Mouse (Mus musculus) embryonic facial prominence, embryonic 11.5 days (tissue): ENCODE results near the gene Shcbp1. TPM values are rescaled to one million over a fixed set of nuclear protein-coding genes. Genes with fewer than 3 reads are reported as not detected.

Source experiments
- ATAC-seq: fragments of 200-750 bp; cut with Nextera tagmentation; replicated peaks from 2 replicates; pipeline ENCODE4 v1.8.0; 2017; ENCODE audit warnings: low read depth; ENCODE audit not compliant: insufficient number of reproducible peaks, low FRiP score, low TSS enrichment
- DNase-seq: peaks from one replicate; pipeline ENCODE4 v3.0.0-alpha.2; 2015; ENCODE audit warnings: low spot score
- H3K27ac ChIP-seq: fragments of 300-500 bp; sonication (generic); replicated peaks from 2 replicates; pipeline ENCODE4 v1.5.1; 2014; ENCODE audit warnings: mild to moderate bottlenecking, low read depth, low read length, control low read depth
- H3K27me3 ChIP-seq: fragments of 300-500 bp; sonication (generic); 2 replicates; pipeline ENCODE4 v1.6.1; 2014; ENCODE audit warnings: mild to moderate bottlenecking, low read length, moderate library complexity, mixed read lengths; ENCODE audit not compliant: control insufficient read depth, insufficient read depth
- H3K36me3 ChIP-seq: fragments of 300-500 bp; sonication (generic); replicated peaks from 2 replicates; pipeline ENCODE4 v1.6.1; 2014; ENCODE audit warnings: low read depth, mild to moderate bottlenecking, low read length, moderate library complexity, mixed read lengths; ENCODE audit not compliant: control insufficient read depth, insufficient read depth
- H3K4me1 ChIP-seq: fragments of 300-500 bp; sonication (generic); 2 replicates; pipeline ENCODE4 v1.6.1; 2014; ENCODE audit warnings: low read length, mixed read lengths; ENCODE audit not compliant: control insufficient read depth, insufficient read depth
- H3K4me2 ChIP-seq: fragments of 300-500 bp; sonication (generic); 2 replicates; pipeline ENCODE4 v1.6.1; 2014; ENCODE audit warnings: low read depth, mild to moderate bottlenecking, control low read depth, low read length, moderate library complexity
- H3K4me3 ChIP-seq: fragments of 300-500 bp; sonication (generic); 2 replicates; pipeline ENCODE4 v1.5.1; 2014; ENCODE audit warnings: low read depth, low read length, control low read depth
- H3K9ac ChIP-seq: fragments of 300-500 bp; sonication (generic); replicated peaks from 2 replicates; pipeline ENCODE4 v1.6.1; 2014; ENCODE audit warnings: mild to moderate bottlenecking, control low read depth, low read length
- H3K9me3 ChIP-seq: fragments of 300-500 bp; sonication (generic); replicated peaks from 2 replicates; pipeline ENCODE4 v1.6.1; 2016; ENCODE audit warnings: mild to moderate bottlenecking, low read length, inconsistent platforms, mixed read lengths; ENCODE audit not compliant: control insufficient read depth
- WGBS: fragments of 180-500 bp; shearing (Covaris S2); extraction: QIAGEN DNeasy Blood & Tissue Kit; methylation state at CpG from one replicate; pipeline ENCODE4 v1.1.7; 2014; 5-methylcytosine and 5-hydroxymethylcytosine counted together
- polyA plus RNA-seq: library from polyadenylated mRNA; unstranded; fragments of >200 nt; fragmentation: Nextera tagmentation; extraction: Ambion mirVana; gene quantifications from 2 replicates; pipeline ENCODE4 v1.2.1, GENCODE M21; 2014

The Shcbp1 gene
- 103 and 119 TPM in 2 replicates for polyA plus RNA-seq

DNA sequence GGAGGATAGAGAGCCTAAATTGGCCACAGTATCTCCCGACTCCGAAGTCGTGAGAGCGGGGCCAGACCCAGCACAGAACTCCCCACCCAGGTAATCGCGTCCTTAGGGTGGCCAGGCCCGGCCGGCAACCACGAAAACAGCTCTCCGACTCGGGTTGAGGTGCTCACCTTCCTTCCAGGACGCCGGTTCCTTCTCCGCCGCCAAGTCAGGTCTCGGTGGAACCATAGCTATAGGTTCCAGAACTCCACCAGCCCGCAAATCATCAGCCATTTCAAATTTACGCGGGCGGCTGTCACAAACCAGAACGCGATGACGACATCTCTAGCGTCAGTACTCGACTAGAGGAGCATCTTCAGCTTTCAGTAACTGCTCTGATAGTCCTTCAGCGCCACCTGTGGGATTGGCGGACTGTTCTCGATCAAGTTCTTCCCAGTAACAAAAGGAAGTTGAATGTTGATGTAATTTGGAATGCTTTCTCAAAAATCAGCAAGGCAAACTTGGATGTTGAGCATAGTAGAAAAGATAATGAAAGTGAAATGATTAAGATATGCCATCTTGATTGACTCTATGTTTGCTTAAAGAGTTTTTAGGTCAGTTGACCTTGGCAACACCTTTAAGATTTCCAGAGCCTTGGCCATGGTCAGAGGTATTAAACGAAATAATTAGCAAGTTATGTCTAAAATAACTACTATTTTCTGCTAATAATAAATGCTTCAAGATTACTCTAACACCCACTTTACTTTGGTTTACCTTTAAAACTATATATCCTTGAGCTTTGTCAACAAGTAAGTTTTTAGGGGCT is at the start of gene Shcbp1:
Shcbp1 (minus strand) TSS at position 314 of the 802 bp plus-strand sequence.
- Histone ChIP-seq H3K36me3 (no peaks in the 10 kb centered on the region), H3K4me1 (no peaks in the 10 kb centered on the region), H3K27ac (no peak within 1 kb of the TSS), H3K4me3 (peak within 1 kb of the TSS; percentile 56), H3K4me2 (peak within 1 kb of the TSS; percentile 41), H3K9me3 (no peaks in the 10 kb centered on the region), H3K9ac (peak within 1 kb of the TSS; percentile 53), H3K27me3 (no peaks in the 10 kb centered on the region)
- DNase-seq (peak; percentile 95), ATAC-seq (peak; percentile 90)
- 6% methylated on average over 29 of the region's 29 CpGs for WGBS

GRCm38 (mm10) chr8:4808831-4809230 is 29.5 kb upstream of the Shcbp1 start:
- Histone ChIP-seq H3K4me2 (no peak overlapping the region), H3K27me3 (no peaks in the 10 kb centered on the region), H3K4me1 (no peaks in the 10 kb centered on the region), H3K4me3 (no peak overlapping the region), H3K36me3 (no peaks in the 10 kb centered on the region), H3K9me3 (no peaks in the 10 kb centered on the region), H3K27ac (no peak overlapping the region), H3K9ac (no peak overlapping the region)
- WGBS, result 86% methylated on average over 4 of the region's 4 CpGs
- no peak for DNase-seq
- no peak for ATAC-seq

DNA sequence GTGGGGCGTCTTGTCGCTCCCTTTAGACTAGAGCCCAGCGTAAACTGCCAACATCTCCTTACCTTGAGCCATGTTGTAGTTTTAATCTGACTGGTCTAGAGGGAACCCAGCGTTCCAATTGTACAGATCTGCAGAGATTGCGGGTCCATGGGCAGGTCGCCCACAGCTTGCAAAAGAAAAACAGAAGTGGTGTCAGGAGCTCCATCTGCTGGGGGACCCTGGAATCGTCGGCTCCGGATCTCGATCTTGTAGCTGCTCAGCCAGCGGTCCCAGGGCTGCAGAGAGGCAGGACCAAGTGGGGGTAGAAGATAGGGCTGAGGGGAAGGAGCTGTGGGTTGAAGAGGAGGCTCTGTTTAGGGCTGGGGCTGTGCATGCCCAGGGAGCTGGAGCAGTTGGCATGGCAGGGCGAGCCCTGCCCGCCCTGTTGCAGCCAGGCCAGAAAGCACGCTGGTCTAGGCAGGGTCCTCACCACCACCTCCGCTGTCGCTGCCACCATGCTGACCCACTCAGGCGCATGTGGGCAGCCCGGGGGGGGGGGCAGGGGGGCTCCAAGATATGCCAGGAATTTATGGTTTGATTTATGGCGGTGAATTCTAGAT is 21.3 kb upstream of the Shcbp1 start:
- H3K27ac ChIP-seq, result no peak overlapping the region
- no peak overlapping the region for H3K4me3 ChIP-seq
- H3K9me3 ChIP-seq, result no peaks in the 10 kb centered on the region
- H3K4me1 ChIP-seq, result no peaks in the 10 kb centered on the region
- H3K36me3 ChIP-seq, result no peaks in the 10 kb centered on the region
- no peak overlapping the region for H3K9ac ChIP-seq
- no peaks in the 10 kb centered on the region for H3K27me3 ChIP-seq
- DNase-seq, result peak; percentile 68
- ATAC-seq, result no peak
- H3K4me2 ChIP-seq, result no peak overlapping the region
- 60% methylated on average over 19 of the region's 19 CpGs for whole genome bisulfite sequencing

GRCm38 (mm10) chr8:4778266-4778665 is 1.1 kb downstream of the Shcbp1 start:
- ATAC-seq (0 out of 2 replicates have a peak, but pooled peaks have one; percentile 44), DNase-seq (no peak)
- Histone ChIP-seq H3K27me3 (no peaks in the 10 kb centered on the region), H3K36me3 (no peaks in the 10 kb centered on the region), H3K9me3 (no peaks in the 10 kb centered on the region), H3K9ac (no peak overlapping the region), H3K27ac (no peak overlapping the region), H3K4me1 (no peaks in the 10 kb centered on the region), H3K4me3 (peak overlapping the region; percentile 56), H3K4me2 (peak overlapping the region; percentile 41)
- WGBS, result 78% methylated on average over 6 of the region's 6 CpGs

DNA sequence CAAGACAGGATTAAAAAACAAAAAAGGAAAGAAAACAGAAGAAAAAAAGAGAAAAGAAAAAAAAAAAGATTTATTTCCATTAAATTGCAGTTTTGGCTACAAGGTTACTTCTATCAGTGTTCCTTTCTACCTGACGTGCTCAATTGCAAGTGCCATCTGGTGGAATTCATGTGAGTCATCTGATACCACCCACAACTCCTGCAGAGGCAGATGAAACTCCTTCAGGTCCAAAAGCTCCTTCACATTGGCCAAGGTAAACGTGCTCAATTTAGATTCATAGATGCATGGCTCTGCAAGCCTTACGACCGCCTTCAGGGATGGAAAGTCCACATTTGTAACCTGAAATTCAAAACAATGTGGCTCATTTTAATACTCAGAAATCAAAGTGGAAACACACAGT is 14.6 kb downstream of the Shcbp1 start:
- Histone ChIP-seq H3K4me3 (no peak overlapping the region), H3K27ac (no peak overlapping the region), H3K9me3 (no peaks in the 10 kb centered on the region), H3K4me1 (no peaks in the 10 kb centered on the region), H3K36me3 (no peaks in the 10 kb centered on the region), H3K4me2 (no peak overlapping the region), H3K9ac (no peak overlapping the region), H3K27me3 (no peaks in the 10 kb centered on the region)
- ATAC-seq, result no peak
- 86% methylated on average over 4 of the region's 4 CpGs for WGBS
- no peak for DNase-seq

DNA sequence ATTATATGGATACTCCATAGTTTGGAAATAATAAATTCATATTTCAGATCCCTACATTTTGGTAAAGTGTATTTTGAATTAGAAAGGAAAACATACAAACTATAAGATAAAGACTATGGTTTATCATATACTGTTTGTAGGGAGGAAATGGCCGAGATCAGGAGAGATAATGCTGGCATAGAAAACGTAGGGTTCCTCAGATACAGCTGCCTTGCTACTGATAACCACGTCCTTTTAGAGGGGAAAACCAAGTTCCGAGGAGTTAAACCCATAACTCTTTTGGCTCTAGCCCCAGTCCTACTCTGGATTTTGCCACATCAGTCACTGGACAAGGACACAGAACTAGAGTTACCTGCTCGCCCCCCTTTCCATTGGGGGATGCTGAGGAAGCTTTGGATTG is 26.3 kb downstream of the Shcbp1 start:
- 91% methylated on average over 5 of the region's 5 CpGs for WGBS
- ATAC-seq, result no peak

DNA sequence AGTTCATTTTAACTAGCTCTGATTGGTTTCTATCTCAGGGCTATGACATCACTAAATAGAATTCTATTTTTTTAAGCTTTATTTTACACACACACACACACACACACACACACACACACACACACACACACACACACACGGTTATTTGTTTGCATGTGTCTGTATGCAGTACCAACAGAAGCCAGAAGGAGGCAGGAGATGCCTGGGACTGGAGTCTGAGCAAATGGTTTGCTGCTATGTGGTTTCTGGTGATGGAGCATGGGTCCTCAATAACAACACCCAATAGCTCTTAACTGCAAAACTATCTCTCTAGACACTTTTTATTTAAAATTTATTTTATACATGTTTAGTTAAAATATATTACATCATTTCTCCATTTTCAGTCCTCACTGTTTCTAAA is 48.4 kb downstream of the Shcbp1 start:
- Histone ChIP-seq H3K4me1 (no peaks in the 10 kb centered on the region), H3K36me3 (peaks cover under 1% of the 10 kb centered on the region; the same call in 1 of the 2 replicates), H3K4me2 (no peak overlapping the region), H3K4me3 (no peak overlapping the region), H3K27me3 (no peaks in the 10 kb centered on the region), H3K27ac (no peak overlapping the region), H3K9ac (no peak overlapping the region), H3K9me3 (no peaks in the 10 kb centered on the region)
- ATAC-seq, result no peak
- WGBS, result 73% methylated on average over 1 of the region's 1 CpGs
- DNase-seq, result no peak

More for the DNA sequence above, 26.3 kb downstream of the Shcbp1 start:
- H3K9ac ChIP-seq, result no peak overlapping the region
- no peak overlapping the region for H3K4me2 ChIP-seq
- no peak for DNase-seq
- H3K27me3 ChIP-seq, result no peaks in the 10 kb centered on the region
- no peak overlapping the region for H3K27ac ChIP-seq
- H3K4me1 ChIP-seq, result no peaks in the 10 kb centered on the region
- H3K4me3 ChIP-seq, result no peak overlapping the region
- H3K36me3 ChIP-seq, result no peaks in the 10 kb centered on the region
- no peaks in the 10 kb centered on the region for H3K9me3 ChIP-seq

DNA sequence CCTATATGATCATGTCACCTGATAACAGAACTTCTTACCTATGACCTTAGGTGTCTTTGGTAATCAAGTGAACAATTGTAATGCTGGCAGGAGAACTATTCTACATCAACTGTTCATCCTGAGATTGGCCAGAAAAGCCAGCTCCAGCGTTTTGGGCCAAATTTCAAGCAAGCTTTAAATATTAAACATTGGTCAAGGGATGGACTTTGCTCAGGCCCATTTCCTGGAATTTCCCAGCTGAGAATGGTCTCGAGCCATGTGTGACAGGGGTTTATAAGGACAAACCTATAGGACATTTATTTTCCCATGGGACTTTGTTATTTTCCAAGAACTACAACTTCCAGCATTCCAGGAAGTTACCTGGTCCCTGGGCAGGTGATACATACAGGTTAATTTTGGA is 63.8 kb downstream of the Shcbp1 start:
- H3K27me3 ChIP-seq, result no peaks in the 10 kb centered on the region
- WGBS, result 57% methylated on average over 2 of the region's 2 CpGs
- no peak for DNase-seq

More for the DNA sequence above, 63.8 kb downstream of the Shcbp1 start:
- Histone ChIP-seq H3K36me3 (no peaks in the 10 kb centered on the region), H3K9me3 (no peaks in the 10 kb centered on the region), H3K9ac (no peak overlapping the region), H3K4me2 (no peak overlapping the region), H3K4me3 (no peak overlapping the region), H3K4me1 (no peaks in the 10 kb centered on the region), H3K27ac (no peak overlapping the region)
- ATAC-seq, result no peak
